8 mouse cellular contexts compared by ENCODE assay signal in the genomic region with DNA sequence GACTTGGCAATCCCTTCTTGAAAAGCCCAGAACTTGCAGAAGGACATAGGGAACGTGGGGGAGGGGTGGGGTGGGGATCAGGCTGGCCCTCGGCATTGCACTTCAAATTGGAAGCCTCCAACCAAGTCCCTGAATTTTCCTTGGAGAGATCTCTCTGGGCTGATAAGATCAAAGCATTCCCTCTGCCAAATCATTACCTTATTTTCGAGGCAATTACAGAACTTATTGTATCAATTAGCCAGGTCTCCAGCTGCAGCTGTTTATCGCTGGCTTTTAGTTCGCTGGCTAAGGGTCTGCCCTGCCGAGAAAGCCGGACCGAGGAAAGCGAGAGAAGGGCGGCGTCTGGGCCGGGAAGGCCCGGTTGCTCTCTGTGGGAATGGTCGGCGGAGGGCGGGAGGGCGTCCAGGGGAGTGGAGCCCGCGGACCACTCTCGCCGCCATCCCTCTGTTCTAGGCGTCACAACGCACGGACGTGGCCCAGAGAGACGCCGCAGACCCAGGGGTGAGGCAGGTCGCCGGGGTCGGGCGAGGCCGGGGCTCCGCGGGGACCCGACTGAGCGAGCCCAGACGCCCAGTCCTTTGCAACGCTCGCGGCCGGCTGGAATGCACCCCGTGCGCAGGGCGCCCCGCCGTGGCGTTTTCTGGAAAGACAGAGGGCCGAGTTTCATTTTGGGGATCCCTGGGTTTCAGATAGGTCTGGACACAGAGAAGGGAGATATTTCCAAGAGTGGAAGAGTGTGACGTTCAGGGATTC. TPM values are rescaled to one million over a fixed set of nuclear protein-coding genes. Genes with fewer than 3 reads are reported as not detected.
A peak's percentile ranks its signal among the peaks of the same experiment; 100 is the strongest.
DNase-seq lines count a peak whose midpoint lies in the region; ATAC-seq lines count a peak whose summit lies in the region.

No protein-coding gene starts in this region.

- H3K4me1 ChIP-seq in forebrain, embryonic 10.5 days, result peaks cover 43% of the 10 kb centered on the region
- peaks cover 21% of the 10 kb centered on the region for H3K4me1 ChIP-seq in heart, embryonic 15.5 days (replicated peaks)
- H3K4me1 ChIP-seq in liver, embryonic 13.5 days (replicated peaks), result peaks cover 14% of the 10 kb centered on the region
- H3K4me1 ChIP-seq in neural tube, embryonic 11.5 days (ENCODE audit: control insufficient read depth, insufficient read depth, low read length), result 0 out of 2 replicates have a peak, but pooled peaks cover 2% of the 10 kb centered on the region

- H3K9me3 ChIP-seq in forebrain, embryonic 10.5 days, result peaks cover 11% of the 10 kb centered on the region; the same call in 1 of the 2 replicates
- H3K9me3 ChIP-seq in heart, embryonic 15.5 days (replicated peaks), result no peaks in the 10 kb centered on the region
- H3K9me3 ChIP-seq in liver, embryonic 13.5 days (replicated peaks), result no peaks in the 10 kb centered on the region
- H3K9me3 ChIP-seq in neural tube, embryonic 11.5 days (ENCODE audit: control insufficient read depth, low read length), result no peaks in the 10 kb centered on the region; the same call in 1 of the 2 replicates

- peak; percentile 73 for ATAC-seq in heart, embryonic 15.5 days (replicated peaks; ENCODE audit: insufficient number of reproducible peaks, insufficient read depth, low FRiP score, low read depth)
- peak; percentile 54; the same call in 1 of the 2 replicates for ATAC-seq in liver, embryonic 13.5 days (ENCODE audit: low read depth)
- peak; percentile 75 for ATAC-seq in neural tube, embryonic 11.5 days (ENCODE audit: insufficient read depth, low FRiP score, low TSS enrichment)

- H3K9ac ChIP-seq in heart, embryonic 15.5 days, result peak overlapping the region; percentile 65
- H3K9ac ChIP-seq in liver, embryonic 13.5 days, result peak overlapping the region; percentile 56
- peak overlapping the region; percentile 74 for H3K9ac ChIP-seq in neural tube, embryonic 11.5 days (ENCODE audit: low read length)

- WGBS in forebrain, embryonic 10.5 days, result under 1% methylated on average over 49 of the region's 49 CpGs
- WGBS in heart, embryonic 15.5 days, result 1% methylated on average over 49 of the region's 49 CpGs
- 2% methylated on average over 49 of the region's 49 CpGs for WGBS in liver, embryonic 13.5 days (ENCODE audit: insufficient replicate concordance)
- WGBS in neural tube, embryonic 11.5 days, result under 1% methylated on average over 47 of the region's 49 CpGs

- H3K4me3 ChIP-seq in forebrain, embryonic 10.5 days, result peak overlapping the region; percentile 62
- H3K4me3 ChIP-seq in heart, embryonic 15.5 days, result peak overlapping the region; percentile 59
- peak overlapping the region; percentile 57 for H3K4me3 ChIP-seq in liver, embryonic 13.5 days (replicated peaks)
- H3K4me3 ChIP-seq in neural tube, embryonic 11.5 days (ENCODE audit: low read depth, low read length), result peak overlapping the region; percentile 43

- H3K4me2 ChIP-seq in heart, embryonic 15.5 days, result peak overlapping the region; percentile 80
- peak overlapping the region; percentile 74 for H3K4me2 ChIP-seq in liver, embryonic 13.5 days
- H3K4me2 ChIP-seq in neural tube, embryonic 11.5 days (ENCODE audit: low read depth), result peak overlapping the region; percentile 61

- H3K36me3 ChIP-seq in forebrain, embryonic 10.5 days (replicated peaks), result no peaks in the 10 kb centered on the region
- no peaks in the 10 kb centered on the region for H3K36me3 ChIP-seq in heart, embryonic 15.5 days
- H3K36me3 ChIP-seq in liver, embryonic 13.5 days, result no peaks in the 10 kb centered on the region
- no peaks in the 10 kb centered on the region for H3K36me3 ChIP-seq in neural tube, embryonic 11.5 days (ENCODE audit: control insufficient read depth, insufficient read depth, low read length)

- H3K27me3 ChIP-seq in forebrain, embryonic 10.5 days (ENCODE audit: poor library complexity, severe bottlenecking), result peaks cover 53% of the 10 kb centered on the region
- H3K27me3 ChIP-seq in heart, embryonic 15.5 days, result peaks cover 2% of the 10 kb centered on the region
- H3K27me3 ChIP-seq in liver, embryonic 13.5 days, result peaks cover 47% of the 10 kb centered on the region
- peaks cover 8% of the 10 kb centered on the region for H3K27me3 ChIP-seq in neural tube, embryonic 11.5 days (ENCODE audit: control insufficient read depth, insufficient read depth, low read length)

- H3K27ac ChIP-seq in forebrain, embryonic 10.5 days, result peak overlapping the region; percentile 86
- peak overlapping the region; percentile 60 for H3K27ac ChIP-seq in heart, embryonic 15.5 days
- H3K27ac ChIP-seq in liver, embryonic 13.5 days, result no peak overlapping the region
- no peak overlapping the region for H3K27ac ChIP-seq in neural tube, embryonic 11.5 days (ENCODE audit: low read depth, low read length)

- peak; percentile 56 for DNase-seq in CD4-positive helper T cell, adult 2 months (ENCODE audit: low read depth, low spot score)
- DNase-seq in brain, adult 2 months (ENCODE audit: low read depth, low spot score), result peak; percentile 72
- peak; percentile 86 for DNase-seq in forebrain, embryonic 10.5 days (ENCODE audit: extremely low spot score, low spot score)
- DNase-seq in kidney, postnatal 25 days, result peak; percentile 84 to 89
- DNase-seq in liver, embryonic 13.5 days, result peak; percentile 55
- peak; percentile 87 for DNase-seq in neural tube, embryonic 11.5 days (ENCODE audit: low spot score)
- DNase-seq in telencephalon, adult 2 months (ENCODE audit: low read depth, low spot score), result peak; percentile 15

RNA-seq across cellular contexts. Expression of a gene that starts 6.0 kb away (rescaled TPM):
- polyA plus RNA-seq in forebrain, embryonic 10.5 days (2016; fragmentation: Nextera tagmentation; extraction: Ambion mirVana), result 0.58 and 0.68 TPM in 2 replicates
- polyA plus RNA-seq in heart, embryonic 15.5 days (2015; fragmentation: Nextera tagmentation; extraction: Ambion mirVana), result 1.3 and 2.0 TPM in 2 replicates
- polyA plus RNA-seq in liver, embryonic 13.5 days (2015; fragmentation: Nextera tagmentation; extraction: Ambion mirVana), result 0.13 and 0.15 TPM in 2 replicates
- polyA plus RNA-seq in neural tube, embryonic 11.5 days (2014; fragmentation: Nextera tagmentation; extraction: Ambion mirVana), result 0.90 and 1.5 TPM in 2 replicates

Comparison
In these comparisons a context has a peak if more than half of its experiments do, and no peak if none do; other contexts are left out.
1. DNase-seq: peak in every context shown above with its lines; median percentile 87 in neural tube, embryonic 11.5 days; 86 in kidney, postnatal 25 days; 86 in forebrain, embryonic 10.5 days; 72 in brain, adult 2 months; 56 in CD4-positive helper T cell, adult 2 months; 55 in liver, embryonic 13.5 days; 15 in telencephalon, adult 2 months.
2. H3K27ac ChIP-seq: peak in forebrain, embryonic 10.5 days (single experiment) and heart, embryonic 15.5 days (single experiment); none in liver, embryonic 13.5 days (single experiment) and neural tube, embryonic 11.5 days (single experiment).
3. Peak in every context shown above with its lines, with median percentiles within 50 percentile points of each other: H3K4me3 ChIP-seq, ATAC-seq, H3K4me2 ChIP-seq and H3K9ac ChIP-seq.